Mouse (Mus musculus) embryonic facial prominence, embryonic 11.5 days (tissue): ENCODE measurements around the gene Ripor3. TPM values are rescaled to one million over a fixed set of nuclear protein-coding genes. Genes with fewer than 3 reads are reported as not detected.

Experiments used
- ATAC-seq: fragments of 200-750 bp; cut with Nextera tagmentation; replicated peaks from 2 replicates; pipeline ENCODE4 v1.8.0; 2017; ENCODE audit warnings: low read depth; ENCODE audit not compliant: insufficient number of reproducible peaks, low FRiP score, low TSS enrichment
- DNase-seq: peaks from one replicate; pipeline ENCODE4 v3.0.0-alpha.2; 2015; ENCODE audit warnings: low spot score
- H3K27ac ChIP-seq: fragments of 300-500 bp; sonication (generic); replicated peaks from 2 replicates; pipeline ENCODE4 v1.5.1; 2014; ENCODE audit warnings: mild to moderate bottlenecking, low read depth, low read length, control low read depth
- H3K27me3 ChIP-seq: fragments of 300-500 bp; sonication (generic); 2 replicates; pipeline ENCODE4 v1.6.1; 2014; ENCODE audit warnings: mild to moderate bottlenecking, low read length, moderate library complexity, mixed read lengths; ENCODE audit not compliant: control insufficient read depth, insufficient read depth
- H3K36me3 ChIP-seq: fragments of 300-500 bp; sonication (generic); replicated peaks from 2 replicates; pipeline ENCODE4 v1.6.1; 2014; ENCODE audit warnings: low read depth, mild to moderate bottlenecking, low read length, moderate library complexity, mixed read lengths; ENCODE audit not compliant: control insufficient read depth, insufficient read depth
- H3K4me1 ChIP-seq: fragments of 300-500 bp; sonication (generic); 2 replicates; pipeline ENCODE4 v1.6.1; 2014; ENCODE audit warnings: low read length, mixed read lengths; ENCODE audit not compliant: control insufficient read depth, insufficient read depth
- H3K4me2 ChIP-seq: fragments of 300-500 bp; sonication (generic); 2 replicates; pipeline ENCODE4 v1.6.1; 2014; ENCODE audit warnings: low read depth, mild to moderate bottlenecking, control low read depth, low read length, moderate library complexity
- H3K4me3 ChIP-seq: fragments of 300-500 bp; sonication (generic); 2 replicates; pipeline ENCODE4 v1.5.1; 2014; ENCODE audit warnings: low read depth, low read length, control low read depth
- H3K9ac ChIP-seq: fragments of 300-500 bp; sonication (generic); replicated peaks from 2 replicates; pipeline ENCODE4 v1.6.1; 2014; ENCODE audit warnings: mild to moderate bottlenecking, control low read depth, low read length
- H3K9me3 ChIP-seq: fragments of 300-500 bp; sonication (generic); replicated peaks from 2 replicates; pipeline ENCODE4 v1.6.1; 2016; ENCODE audit warnings: mild to moderate bottlenecking, low read length, inconsistent platforms, mixed read lengths; ENCODE audit not compliant: control insufficient read depth
- WGBS: fragments of 180-500 bp; shearing (Covaris S2); extraction: QIAGEN DNeasy Blood & Tissue Kit; methylation state at CpG from one replicate; pipeline ENCODE4 v1.1.7; 2014; 5-methylcytosine and 5-hydroxymethylcytosine counted together
- polyA plus RNA-seq: library from polyadenylated mRNA; unstranded; fragments of >200 nt; fragmentation: Nextera tagmentation; extraction: Ambion mirVana; gene quantifications from 2 replicates; pipeline ENCODE4 v1.2.1, GENCODE M21; 2014

Ripor3 gene
- polyA plus RNA-seq, 1 experiment from 2014 or later, result 0.69 TPM

DNA sequence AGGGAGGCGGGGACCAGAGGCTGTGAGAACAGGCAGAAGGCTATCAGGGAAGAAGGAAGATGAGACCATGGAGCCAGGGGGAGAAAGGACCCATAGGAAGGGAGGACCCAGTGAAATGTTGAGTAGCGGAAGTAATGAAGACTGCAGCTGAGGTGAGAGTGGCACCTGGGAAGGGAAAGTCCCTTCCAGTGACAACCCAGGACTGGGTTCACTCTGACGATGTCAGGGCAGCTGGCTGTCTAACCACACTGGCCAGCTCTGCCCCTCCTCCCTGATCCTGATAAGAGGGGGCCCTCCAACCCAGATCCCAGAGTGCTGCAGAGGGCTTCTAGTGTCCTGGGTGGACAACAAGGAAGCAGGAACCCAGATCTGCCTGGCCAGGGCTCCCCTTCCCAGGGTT lies 12.9 kb downstream of the Ripor3 start:
- H3K36me3 ChIP-seq, result no peaks in the 10 kb centered on the region
- no peak for ATAC-seq
- H3K27ac ChIP-seq, result no peak overlapping the region
- no peak overlapping the region for H3K4me2 ChIP-seq
- H3K9me3 ChIP-seq, result no peaks in the 10 kb centered on the region
- H3K4me1 ChIP-seq, result no peaks in the 10 kb centered on the region
- H3K27me3 ChIP-seq, result no peaks in the 10 kb centered on the region
- H3K4me3 ChIP-seq, result no peak overlapping the region
- no peak overlapping the region for H3K9ac ChIP-seq
- no peak for DNase-seq
- WGBS, result 70% methylated on average over 3 of the region's 3 CpGs

DNA sequence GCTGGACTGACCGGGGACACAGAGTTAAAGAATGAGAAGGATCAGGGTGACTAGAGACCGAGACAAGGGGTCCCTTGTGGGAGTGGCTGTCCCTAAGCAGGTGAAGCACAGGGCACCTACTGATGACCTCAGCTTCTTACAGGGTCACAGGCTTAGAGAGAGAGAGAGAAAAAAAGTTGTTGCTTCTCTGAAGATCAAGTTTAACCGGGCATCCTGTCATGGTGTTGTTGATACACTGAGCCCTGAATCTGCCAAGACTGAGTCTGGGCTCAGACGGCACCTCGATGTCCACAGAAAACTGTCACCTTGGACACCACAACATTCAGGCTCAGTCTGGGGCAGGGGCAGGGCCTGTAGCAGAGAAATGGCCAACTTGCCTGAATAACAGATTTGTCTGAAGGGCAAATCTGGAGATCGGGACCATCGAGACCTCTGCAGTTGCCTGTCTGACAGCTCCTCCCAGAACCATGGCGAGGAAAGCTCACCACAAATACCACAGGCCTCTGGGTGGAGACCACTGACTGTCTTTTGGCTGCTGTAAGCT lies 13.7 kb downstream of the Ripor3 start:
- H3K9ac ChIP-seq, result no peak overlapping the region

DNA sequence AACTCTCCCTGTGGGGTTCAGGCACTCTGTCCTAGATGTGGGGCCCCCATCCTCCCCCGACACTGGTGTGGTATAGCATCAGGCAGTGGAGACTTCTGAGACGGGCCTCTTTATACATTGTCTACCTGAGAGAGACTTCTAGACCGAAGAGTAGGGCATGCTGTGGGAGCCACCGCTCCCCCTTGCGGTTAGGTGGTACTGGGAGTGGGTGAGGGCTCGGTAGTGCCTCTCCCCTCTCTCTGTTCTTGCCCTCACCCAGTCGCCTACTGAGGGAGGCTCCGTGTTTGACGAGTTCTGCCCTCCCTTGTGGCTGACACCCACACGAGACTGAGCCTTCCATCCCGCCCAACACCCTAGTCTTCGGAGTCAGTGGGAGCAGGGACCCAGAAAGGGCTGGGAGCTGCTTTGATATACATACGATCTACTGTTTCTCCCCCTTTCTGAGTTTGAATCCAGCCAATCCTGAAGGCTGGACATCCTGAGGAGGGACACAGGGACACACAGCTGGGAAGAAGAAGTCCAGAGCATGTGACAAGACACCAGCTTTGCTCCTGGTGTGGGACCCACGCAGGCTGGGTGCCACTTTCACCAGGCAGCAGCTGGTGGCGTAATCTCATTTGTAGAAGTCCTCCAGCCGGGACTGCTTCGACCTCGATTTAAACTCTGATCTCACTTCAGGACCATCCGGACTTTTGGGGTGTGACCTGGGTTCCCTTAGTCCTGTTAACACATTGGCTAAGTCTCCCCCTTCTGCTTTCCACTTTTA lies 14.4 kb downstream of the Ripor3 start:
- no peak for ATAC-seq
- H3K9me3 ChIP-seq, result no peaks in the 10 kb centered on the region
- H3K9ac ChIP-seq, result no peak overlapping the region
- no peak for DNase-seq
- WGBS, result 67% methylated on average over 19 of the region's 19 CpGs
- H3K4me3 ChIP-seq, result no peak overlapping the region
- no peaks in the 10 kb centered on the region for H3K27me3 ChIP-seq
- H3K36me3 ChIP-seq, result no peaks in the 10 kb centered on the region
- no peak overlapping the region for H3K4me2 ChIP-seq
- H3K4me1 ChIP-seq, result no peaks in the 10 kb centered on the region
- no peak overlapping the region for H3K27ac ChIP-seq

More for the DNA sequence above, 13.7 kb downstream of the Ripor3 start:
- Histone ChIP-seq H3K36me3 (no peaks in the 10 kb centered on the region), H3K27ac (no peak overlapping the region), H3K9me3 (no peaks in the 10 kb centered on the region), H3K4me2 (no peak overlapping the region), H3K27me3 (no peaks in the 10 kb centered on the region), H3K4me1 (no peaks in the 10 kb centered on the region), H3K4me3 (no peak overlapping the region)
- 60% methylated on average over 8 of the region's 8 CpGs for WGBS
- ATAC-seq, result no peak
- no peak for DNase-seq

- WGBS, result 63% methylated on average over 13 of the region's 13 CpGs
- DNase-seq (no peak), ATAC-seq (no peak)
- no peaks in the 10 kb centered on the region for H3K4me1 ChIP-seq
- H3K9me3 ChIP-seq, result no peaks in the 10 kb centered on the region
- H3K36me3 ChIP-seq, result no peaks in the 10 kb centered on the region
- H3K4me3 ChIP-seq, result no peak overlapping the region
- H3K27me3 ChIP-seq, result no peaks in the 10 kb centered on the region
- H3K4me2 ChIP-seq, result no peak overlapping the region
- H3K27ac ChIP-seq, result no peak overlapping the region
- no peak overlapping the region for H3K9ac ChIP-seq
Observed at GRCm38 (mm10) chr2:167993260-167993659, 17.2 kb downstream of the Ripor3 start.

GRCm38 (mm10) chr2:167989310-167989709 lies 21.1 kb downstream of the Ripor3 start:
- ATAC-seq (no peak), DNase-seq (no peak)
- H3K9ac ChIP-seq, result no peak overlapping the region; the same call in 1 of the 2 replicates
- no peak overlapping the region for H3K4me2 ChIP-seq
- 80% methylated on average over 14 of the region's 14 CpGs for WGBS
- H3K4me1 ChIP-seq, result no peaks in the 10 kb centered on the region; the same call in 1 of the 2 replicates
- no peaks in the 10 kb centered on the region for H3K9me3 ChIP-seq
- H3K36me3 ChIP-seq, result no peaks in the 10 kb centered on the region
- no peak overlapping the region for H3K4me3 ChIP-seq
- no peaks in the 10 kb centered on the region for H3K27me3 ChIP-seq
- no peak overlapping the region for H3K27ac ChIP-seq

GRCm38 (mm10) chr2:167987640-167988039 lies 22.8 kb downstream of the Ripor3 start:
- DNase-seq (peak; percentile 16), ATAC-seq (no peak)
- Histone ChIP-seq H3K27me3 (no peaks in the 10 kb centered on the region), H3K4me1 (no peaks in the 10 kb centered on the region; the same call in 1 of the 2 replicates), H3K9ac (no peak overlapping the region), H3K27ac (no peak overlapping the region), H3K9me3 (no peaks in the 10 kb centered on the region), H3K4me2 (no peak overlapping the region), H3K4me3 (no peak overlapping the region), H3K36me3 (no peaks in the 10 kb centered on the region)
- 58% methylated on average over 12 of the region's 12 CpGs for WGBS

DNA sequence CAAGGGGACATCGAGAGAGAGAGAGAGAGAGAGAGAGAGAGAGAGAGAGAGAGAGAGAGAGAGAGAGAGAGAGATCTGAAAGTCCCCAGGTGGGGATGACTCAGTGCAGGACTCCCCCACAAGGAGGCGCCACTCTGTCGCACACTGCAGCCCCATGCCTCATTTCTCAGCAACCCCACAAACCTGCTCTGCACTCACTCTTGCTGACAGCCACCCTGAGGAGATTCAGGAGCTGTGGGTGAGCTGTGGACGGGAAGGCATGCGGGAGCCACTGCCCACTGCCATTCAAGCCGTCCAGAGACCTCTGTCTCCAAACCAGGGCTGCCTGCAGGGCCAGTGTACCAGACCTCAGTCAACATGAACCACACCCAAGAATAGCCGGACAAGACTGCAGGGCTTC lies 23.7 kb downstream of the Ripor3 start:
- DNase-seq (peak; percentile 51), ATAC-seq (no peak)
- Histone ChIP-seq H3K9me3 (no peaks in the 10 kb centered on the region), H3K4me3 (no peak overlapping the region), H3K27ac (no peak overlapping the region), H3K9ac (no peak overlapping the region), H3K36me3 (no peaks in the 10 kb centered on the region), H3K4me2 (no peak overlapping the region), H3K4me1 (no peaks in the 10 kb centered on the region; the same call in 1 of the 2 replicates), H3K27me3 (no peaks in the 10 kb centered on the region)
- 29% methylated on average over 7 of the region's 7 CpGs for WGBS

DNA sequence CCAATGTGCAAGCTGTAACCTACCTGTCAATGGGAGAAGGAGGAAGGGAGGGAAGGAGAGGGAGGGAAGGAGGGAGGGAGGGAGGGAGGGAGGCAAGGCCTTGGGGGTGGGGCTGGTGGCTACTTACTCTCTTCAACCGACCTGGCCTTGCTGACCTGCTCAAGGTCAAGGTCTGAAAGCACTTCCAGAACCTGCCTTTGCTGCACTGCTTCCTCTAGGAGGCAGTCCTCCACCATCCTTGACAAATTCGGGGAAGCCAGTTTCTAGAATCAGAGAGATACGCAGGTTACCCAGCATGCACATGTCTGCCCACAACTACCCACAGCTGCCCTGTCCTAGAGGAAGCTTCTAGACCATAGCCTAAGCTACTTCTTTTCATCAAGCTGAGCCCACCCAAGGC lies 25.5 kb downstream of the Ripor3 start:
- DNase-seq (peak; percentile 18), ATAC-seq (no peak)
- Histone ChIP-seq H3K27ac (no peak overlapping the region), H3K9ac (no peak overlapping the region), H3K4me3 (no peak overlapping the region), H3K4me1 (no peaks in the 10 kb centered on the region; the same call in 1 of the 2 replicates), H3K9me3 (no peaks in the 10 kb centered on the region), H3K4me2 (no peak overlapping the region), H3K27me3 (no peaks in the 10 kb centered on the region), H3K36me3 (no peaks in the 10 kb centered on the region)
- WGBS, result 46% methylated on average over 3 of the region's 3 CpGs
